Mouse (Mus musculus): ENCODE data around the gene Chst10.

The Chst10 gene

GRCm38 (mm10) chr1:38817268-38817667 is 80.7 kb downstream of the Chst10 start:
- no peak for DNase-seq (ENCODE audit: inconsistent age in 2 of 2, low spot score in 1 of 2)

- no peak for DNase-seq (ENCODE audit: inconsistent age in 2 of 2, low spot score in 1 of 2)
Measured at GRCm38 (mm10) chr1:38816306-38816705, 81.7 kb downstream of the Chst10 start.
